Mouse (Mus musculus) forebrain, embryonic 10.5 days (tissue): Measurements from ENCODE around the gene Ppp1r16b. TPM values are rescaled to one million over a fixed set of nuclear protein-coding genes. Genes with fewer than 3 reads are reported as not detected.

Experiments used
- DNase-seq: peaks from one replicate; pipeline ENCODE4 v3.0.0-alpha.2; 2017; ENCODE audit warnings: low spot score; ENCODE audit errors: extremely low spot score
- H3K27ac ChIP-seq: fragments of 300-500 bp; sonication (generic); 2 replicates; pipeline ENCODE4 v1.5.1; 2016; ENCODE audit warnings: mild to moderate bottlenecking
- H3K27me3 ChIP-seq: fragments of 300-500 bp; sonication (generic); 2 replicates; pipeline ENCODE4 v1.6.1; 2016; ENCODE audit warnings: mild to moderate bottlenecking; ENCODE audit not compliant: poor library complexity, severe bottlenecking
- H3K36me3 ChIP-seq: fragments of 300-500 bp; sonication (generic); replicated peaks from 2 replicates; pipeline ENCODE4 v1.6.1; 2016; ENCODE audit warnings: mild to moderate bottlenecking, moderate library complexity
- H3K4me1 ChIP-seq: fragments of 300-500 bp; sonication (generic); 2 replicates; pipeline ENCODE4 v1.6.1; 2016
- H3K4me3 ChIP-seq: fragments of 300-500 bp; sonication (generic); 2 replicates; pipeline ENCODE4 v1.5.1; 2016; ENCODE audit warnings: mild to moderate bottlenecking, moderate library complexity
- H3K9me3 ChIP-seq: fragments of 300-500 bp; sonication (generic); 2 replicates; pipeline ENCODE4 v1.6.1; 2016; ENCODE audit warnings: mild to moderate bottlenecking, moderate library complexity
- WGBS: fragments of 180-500 bp; shearing (Covaris S2); methylation state at CpG from one replicate; pipeline ENCODE4 v1.1.7; 2016; 5-methylcytosine and 5-hydroxymethylcytosine counted together
- polyA plus RNA-seq: library from polyadenylated mRNA; unstranded; fragments of >200 nt; fragmentation: Nextera tagmentation; extraction: Ambion mirVana; gene quantifications from 2 replicates; pipeline ENCODE4 v1.2.1, GENCODE M21; 2016

The Ppp1r16b gene
- polyA plus RNA-seq, 1 experiment from 2014 or later, result 2.2 TPM

GRCm38 (mm10) chr2:158651159-158651908 is 13.9 kb upstream of the Ppp1r16b start:
- H3K27ac ChIP-seq, result no peak overlapping the region
- DNase-seq, result no peak
- H3K4me1 ChIP-seq, result peaks cover 9% of the 10 kb centered on the region; the same call in 1 of the 2 replicates
- WGBS, result 63% methylated on average over 7 of the region's 7 CpGs
- no peaks in the 10 kb centered on the region for H3K9me3 ChIP-seq
- H3K27me3 ChIP-seq, result no peaks in the 10 kb centered on the region
- no peaks in the 10 kb centered on the region for H3K36me3 ChIP-seq
- H3K4me3 ChIP-seq, result no peak overlapping the region

DNA sequence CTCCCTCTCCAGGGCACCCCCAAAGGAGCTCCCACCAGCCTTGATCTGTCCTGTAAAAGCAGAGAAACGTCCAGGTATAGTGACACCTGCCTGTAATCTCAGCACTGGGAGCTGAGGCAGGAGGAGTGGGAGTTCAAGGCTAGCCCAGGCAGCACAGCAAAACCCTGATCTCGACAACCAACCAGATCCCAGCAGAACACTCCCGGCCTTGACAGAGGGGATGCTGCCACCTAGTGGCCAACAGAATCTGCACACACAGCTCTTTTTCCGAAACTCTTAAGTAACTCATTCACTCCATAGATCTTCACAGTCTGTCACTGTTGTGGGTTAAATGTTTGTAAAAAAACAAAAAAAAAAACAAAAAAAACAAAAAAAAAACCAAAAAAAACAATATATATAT is 12.2 kb upstream of the Ppp1r16b start:
- peaks cover 9% of the 10 kb centered on the region; the same call in 1 of the 2 replicates for H3K4me1 ChIP-seq
- no peaks in the 10 kb centered on the region for H3K36me3 ChIP-seq
- no peak overlapping the region for H3K27ac ChIP-seq
- H3K27me3 ChIP-seq, result no peaks in the 10 kb centered on the region
- no peaks in the 10 kb centered on the region for H3K9me3 ChIP-seq
- H3K4me3 ChIP-seq, result no peak overlapping the region
- WGBS, result 9% methylated on average over 4 of the region's 4 CpGs
- peak; percentile 75 for DNase-seq

DNA sequence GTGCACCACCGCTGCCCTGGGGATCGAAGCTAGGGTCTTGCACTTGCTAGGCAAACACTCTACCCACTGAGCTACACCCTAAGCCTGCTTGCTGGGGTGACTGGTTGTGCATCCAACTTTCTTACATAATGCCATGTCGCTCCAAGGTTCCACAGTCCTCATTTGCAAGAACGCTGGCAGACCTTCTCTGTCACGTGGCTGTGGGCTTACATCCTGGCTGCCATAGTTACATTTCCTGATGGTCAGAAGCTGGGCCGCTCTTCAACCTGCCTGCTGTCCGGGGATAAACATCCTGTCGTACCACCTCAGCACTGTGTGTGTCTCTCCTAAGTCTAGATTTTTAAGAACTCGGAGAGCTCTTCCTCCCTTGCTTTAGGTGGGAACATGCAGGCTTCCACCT is 10.5 kb upstream of the Ppp1r16b start:
- WGBS, result 89% methylated on average over 9 of the region's 9 CpGs

GRCm38 (mm10) chr2:158655806-158656205 is 9.4 kb upstream of the Ppp1r16b start:
- Histone ChIP-seq H3K4me1 (peaks cover 9% of the 10 kb centered on the region; the same call in 1 of the 2 replicates), H3K36me3 (no peaks in the 10 kb centered on the region), H3K27me3 (no peaks in the 10 kb centered on the region), H3K27ac (no peak overlapping the region), H3K9me3 (no peaks in the 10 kb centered on the region), H3K4me3 (no peak overlapping the region)
- 83% methylated on average over 4 of the region's 4 CpGs for WGBS
- no peak for DNase-seq

More for the DNA sequence above, 10.5 kb upstream of the Ppp1r16b start:
- Histone ChIP-seq H3K27ac (no peak overlapping the region), H3K4me3 (no peak overlapping the region), H3K36me3 (no peaks in the 10 kb centered on the region), H3K4me1 (peaks cover 9% of the 10 kb centered on the region; the same call in 1 of the 2 replicates), H3K9me3 (no peaks in the 10 kb centered on the region), H3K27me3 (no peaks in the 10 kb centered on the region)
- DNase-seq, result no peak

DNA sequence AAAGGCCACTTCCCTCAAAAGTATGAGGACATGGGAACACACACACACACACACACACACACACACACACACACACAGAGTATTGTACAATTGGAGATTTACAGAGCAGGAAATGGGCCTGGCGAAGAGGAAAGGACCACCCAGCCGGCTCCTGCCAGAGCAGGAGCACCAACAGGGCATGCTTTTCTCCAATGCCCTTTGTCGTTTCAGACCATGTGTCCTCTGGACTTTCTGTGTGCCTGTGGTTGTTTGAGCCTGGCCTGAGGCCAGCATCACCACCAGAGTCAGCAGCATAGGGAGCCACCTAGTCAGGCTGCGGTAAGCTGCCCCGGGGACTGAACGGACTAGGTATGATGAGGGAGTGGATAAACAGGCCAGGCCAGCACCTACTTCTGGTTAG is 6.4 kb upstream of the Ppp1r16b start:
- peak overlapping the region; percentile 8; the same call in 1 of the 2 replicates for H3K27ac ChIP-seq
- no peak for DNase-seq

GRCm38 (mm10) chr2:158659346-158659745 is 5.9 kb upstream of the Ppp1r16b start:
- H3K27ac ChIP-seq, result no peak overlapping the region
- H3K4me1 ChIP-seq, result no peaks in the 10 kb centered on the region
- H3K9me3 ChIP-seq, result no peaks in the 10 kb centered on the region
- no peak for DNase-seq
- no peaks in the 10 kb centered on the region for H3K36me3 ChIP-seq
- no peak overlapping the region for H3K4me3 ChIP-seq
- H3K27me3 ChIP-seq, result 0 out of 2 replicates have a peak, but pooled peaks cover 1% of the 10 kb centered on the region
- 77% methylated on average over 3 of the region's 3 CpGs for WGBS

More for the DNA sequence above, 6.4 kb upstream of the Ppp1r16b start:
- Histone ChIP-seq H3K4me3 (no peak overlapping the region), H3K4me1 (no peaks in the 10 kb centered on the region), H3K9me3 (no peaks in the 10 kb centered on the region), H3K36me3 (no peaks in the 10 kb centered on the region), H3K27me3 (no peaks in the 10 kb centered on the region)
- WGBS, result 66% methylated on average over 6 of the region's 6 CpGs

GRCm38 (mm10) chr2:158666071-158666800 is 1.0 kb downstream of the Ppp1r16b start:
- Histone ChIP-seq H3K36me3 (no peaks in the 10 kb centered on the region), H3K9me3 (no peaks in the 10 kb centered on the region), H3K4me1 (peaks cover 61% of the 10 kb centered on the region), H3K4me3 (peak overlapping the region; percentile 70; the same call in 1 of the 2 replicates), H3K27me3 (peaks cover 68% of the 10 kb centered on the region), H3K27ac (0 out of 2 replicates have a peak overlapping the region, but pooled peaks have one; percentile 25)
- DNase-seq, result no peak
- WGBS, result 25% methylated on average over 13 of the region's 13 CpGs

GRCm38 (mm10) chr2:158667022-158667670 is 1.9 kb downstream of the Ppp1r16b start:
- peaks cover 63% of the 10 kb centered on the region for H3K4me1 ChIP-seq
- H3K27ac ChIP-seq, result peak overlapping the region; percentile 76
- H3K36me3 ChIP-seq, result no peaks in the 10 kb centered on the region
- H3K9me3 ChIP-seq, result no peaks in the 10 kb centered on the region; the same call in 1 of the 2 replicates
- peak; percentile 58 for DNase-seq
- WGBS, result under 1% methylated on average over 47 of the region's 47 CpGs
- peaks cover 70% of the 10 kb centered on the region for H3K27me3 ChIP-seq
- H3K4me3 ChIP-seq, result peak overlapping the region; percentile 70

GRCm38 (mm10) chr2:158667671-158668432 is 2.7 kb downstream of the Ppp1r16b start:
- peak; percentile 59 for DNase-seq
- Histone ChIP-seq H3K4me3 (peak overlapping the region; percentile 70), H3K36me3 (no peaks in the 10 kb centered on the region), H3K27ac (peak overlapping the region; percentile 76), H3K9me3 (no peaks in the 10 kb centered on the region; the same call in 1 of the 2 replicates), H3K4me1 (peaks cover 67% of the 10 kb centered on the region), H3K27me3 (peaks cover 70% of the 10 kb centered on the region)
- under 1% methylated on average over 54 of the region's 54 CpGs for WGBS

DNA sequence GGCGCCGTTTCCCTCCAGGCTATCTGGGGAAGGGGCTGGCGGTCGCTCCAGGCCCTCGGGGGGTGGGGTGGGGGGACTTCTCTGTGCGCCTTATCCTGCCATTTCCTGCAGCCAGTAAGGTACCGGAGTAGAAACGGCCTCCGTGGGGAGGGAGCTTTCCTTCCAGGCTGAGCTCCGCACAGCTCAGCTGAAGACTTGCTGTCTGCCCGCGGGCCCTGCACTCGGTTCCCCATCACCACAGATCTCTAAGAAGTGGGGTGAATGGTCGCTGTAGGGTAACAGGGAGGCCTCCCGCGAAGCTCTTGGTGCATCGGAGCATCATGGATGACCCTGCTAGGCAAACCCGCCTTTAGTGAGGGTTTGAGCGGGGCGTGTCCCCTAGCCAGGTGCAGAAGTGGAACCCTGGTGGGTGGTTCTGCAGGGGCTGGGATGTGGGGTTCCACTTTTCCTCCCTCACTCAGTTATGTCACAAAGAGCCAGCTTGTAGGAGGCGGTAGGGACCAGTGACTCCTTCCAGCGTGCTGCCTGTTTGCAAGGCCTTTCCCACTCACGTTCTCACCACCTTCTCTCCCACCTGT is 3.3 kb downstream of the Ppp1r16b start:
- no peaks in the 10 kb centered on the region for H3K36me3 ChIP-seq
- peaks cover 74% of the 10 kb centered on the region for H3K4me1 ChIP-seq
- peak overlapping the region; percentile 70 for H3K4me3 ChIP-seq
- DNase-seq, result no peak
- peaks cover 70% of the 10 kb centered on the region for H3K27me3 ChIP-seq
- no peaks in the 10 kb centered on the region; the same call in 1 of the 2 replicates for H3K9me3 ChIP-seq
- no peak overlapping the region for H3K27ac ChIP-seq
- 7% methylated on average over 23 of the region's 23 CpGs for WGBS

DNA sequence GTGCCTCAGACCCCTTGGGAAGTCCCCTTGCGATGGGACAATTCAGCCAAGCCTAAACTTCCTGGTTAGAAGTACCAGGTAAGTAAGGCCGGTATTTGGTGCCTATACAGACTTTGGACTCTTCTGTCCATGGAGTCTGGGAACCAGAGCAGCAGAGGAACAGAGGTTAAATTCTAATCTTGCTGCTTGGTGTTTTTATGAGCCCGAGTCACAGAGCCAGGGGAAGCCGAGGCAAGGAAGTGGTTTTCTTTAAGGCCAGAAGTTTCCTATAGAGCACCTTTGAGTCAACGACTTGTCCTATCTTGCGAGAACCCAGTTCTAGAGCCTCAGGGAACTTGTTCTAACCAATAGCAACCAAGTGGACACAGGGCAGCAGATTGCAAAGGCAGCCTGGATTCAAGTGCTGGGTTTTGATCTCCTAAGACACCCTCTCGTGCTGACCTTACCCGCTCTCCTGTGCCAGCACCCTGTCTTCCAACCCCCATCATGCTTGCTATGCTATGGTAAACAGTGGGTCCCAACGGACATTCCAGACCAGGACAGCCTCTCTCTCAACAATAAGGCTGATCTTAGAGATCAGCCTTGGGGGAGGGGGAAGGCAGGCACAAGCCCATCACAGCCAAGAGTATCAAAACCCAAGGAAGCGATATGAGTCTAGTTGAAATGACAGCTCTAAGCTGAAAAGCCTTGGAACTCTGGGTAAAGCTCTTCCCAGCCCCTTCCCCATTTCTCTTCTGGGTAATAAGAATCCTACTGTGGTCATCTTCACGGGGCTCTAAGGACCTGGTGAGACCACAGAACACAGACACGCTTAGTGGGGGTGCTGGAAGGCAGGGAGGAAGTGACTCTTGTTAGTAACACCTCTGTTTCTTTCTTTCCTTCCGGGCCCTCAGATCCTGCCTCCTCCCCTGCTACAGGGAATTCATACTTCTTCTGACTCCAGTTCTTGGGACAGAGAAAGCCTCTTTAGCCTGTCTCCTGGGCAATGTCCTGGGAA is 4.3 kb downstream of the Ppp1r16b start:
- H3K27ac ChIP-seq, result no peak overlapping the region
- H3K36me3 ChIP-seq, result no peaks in the 10 kb centered on the region
- H3K9me3 ChIP-seq, result no peaks in the 10 kb centered on the region; the same call in 1 of the 2 replicates
- H3K4me3 ChIP-seq, result no peak overlapping the region
- DNase-seq, result no peak
- WGBS, result 68% methylated on average over 13 of the region's 13 CpGs
- peaks cover 67% of the 10 kb centered on the region for H3K27me3 ChIP-seq
- H3K4me1 ChIP-seq, result peaks cover 81% of the 10 kb centered on the region
